In the genomic region with DNA sequence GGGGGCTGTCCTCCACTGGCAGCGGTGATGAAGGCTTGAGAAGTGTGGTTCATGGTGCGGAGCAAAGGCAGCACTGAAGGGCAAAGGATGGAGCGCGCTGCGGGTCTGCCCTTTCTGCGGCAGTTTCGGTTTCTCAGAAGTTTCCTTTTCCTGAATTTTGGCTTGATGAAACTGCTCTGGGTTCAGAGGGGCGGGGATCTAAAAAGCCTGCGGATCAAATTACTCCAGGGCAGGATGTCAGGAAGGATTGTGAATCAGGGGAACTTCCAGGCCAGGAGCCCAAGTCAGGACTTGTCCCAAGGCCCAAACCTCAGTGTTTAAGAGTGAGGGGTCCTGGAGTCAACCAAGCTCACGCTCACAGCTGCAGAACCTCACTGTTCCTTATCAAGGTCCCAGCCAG, we compare ENCODE assay signal across 8 mouse cellular contexts. TPM values are rescaled to one million over a fixed set of nuclear protein-coding genes. Genes with fewer than 3 reads are reported as not detected.
DNase-seq lines count a peak whose midpoint lies in the region; ATAC-seq lines count a peak whose summit lies in the region.

A gene (minus strand): TSS at position 178 of the 400 bp plus-strand sequence.

- no peaks in the 10 kb centered on the region for H3K27me3 ChIP-seq in intestine, embryonic 16.5 days (replicated peaks; ENCODE audit: control insufficient read depth, insufficient read depth, low read length)
- H3K27me3 ChIP-seq in neural tube, embryonic 14.5 days (ENCODE audit: control insufficient read depth, insufficient read depth, low read length) = no peaks in the 10 kb centered on the region

- peak within 1 kb of the TSS; percentile 51 for H3K4me3 ChIP-seq in intestine, embryonic 16.5 days (ENCODE audit: low read length)
- no peak within 1 kb of the TSS; the same call in 1 of the 2 replicates for H3K4me3 ChIP-seq in neural tube, embryonic 14.5 days (ENCODE audit: low read depth, low read length)

- peak within 1 kb of the TSS; percentile 74 for H3K27ac ChIP-seq in intestine, embryonic 16.5 days (ENCODE audit: low read length)
- H3K27ac ChIP-seq in neural tube, embryonic 14.5 days (ENCODE audit: low read depth, low read length) = no peak within 1 kb of the TSS

- whole genome bisulfite sequencing in intestine, embryonic 16.5 days = 19% methylated on average over 10 of the region's 10 CpGs
- WGBS in neural tube, embryonic 14.5 days = 41% methylated on average over 10 of the region's 10 CpGs

- peak within 1 kb of the TSS; percentile 30 for H3K4me2 ChIP-seq in intestine, embryonic 16.5 days (ENCODE audit: low read depth, low read length)
- H3K4me2 ChIP-seq in neural tube, embryonic 14.5 days (ENCODE audit: low read depth, low read length) = peak within 1 kb of the TSS; percentile 14; the same call in 1 of the 2 replicates

- no peaks in the 10 kb centered on the region for H3K36me3 ChIP-seq in intestine, embryonic 16.5 days (ENCODE audit: control insufficient read depth, insufficient read depth, low read length)
- no peaks in the 10 kb centered on the region for H3K36me3 ChIP-seq in neural tube, embryonic 14.5 days (ENCODE audit: control insufficient read depth, insufficient read depth, low read length)

- H3K9me3 ChIP-seq in intestine, embryonic 16.5 days (ENCODE audit: control insufficient read depth, low read length) = no peaks in the 10 kb centered on the region
- H3K9me3 ChIP-seq in neural tube, embryonic 14.5 days (ENCODE audit: control insufficient read depth, low read length) = no peaks in the 10 kb centered on the region

- peaks cover 19% of the 10 kb centered on the region for H3K4me1 ChIP-seq in intestine, embryonic 16.5 days (ENCODE audit: control insufficient read depth, insufficient read depth, low read length)
- no peaks in the 10 kb centered on the region for H3K4me1 ChIP-seq in neural tube, embryonic 14.5 days (ENCODE audit: control insufficient read depth, insufficient read depth, low read length)

- DNase-seq in layer of hippocampus, postnatal 10 days (ENCODE audit: low spot score in 2 of 2) = no peak
- no peak for DNase-seq in layer of hippocampus, postnatal 14 days (ENCODE audit: low spot score in 2 of 2)
- DNase-seq in embryo, embryonic 10 days (ENCODE audit: low spot score) = peak; percentile 58
- no peak for DNase-seq in gonadal fat pad, adult 2 months (ENCODE audit: low read depth)
- DNase-seq in lung, adult 18-20 months = peak; percentile 73 to 76
- no peak for DNase-seq in cerebellum, postnatal 25 days

- peak within 1 kb of the TSS; percentile 69 for H3K9ac ChIP-seq in intestine, embryonic 16.5 days (ENCODE audit: low read depth, low read length)
- no peak within 1 kb of the TSS for H3K9ac ChIP-seq in neural tube, embryonic 14.5 days (replicated peaks; ENCODE audit: low read depth, low read length)

- ATAC-seq in intestine, embryonic 16.5 days = peak; percentile 21
- ATAC-seq in neural tube, embryonic 14.5 days (ENCODE audit: low read depth) = no peak

RNA-seq across cellular contexts. Expression of the gene that starts here (rescaled TPM):
- 10 to 100 TPM; 13.0 TPM for total RNA-seq in layer of hippocampus, postnatal 10 days (2021)
- 10 to 100 TPM in 1 of 2 experiments, 1 to 10 TPM in 1; 6.9 to 13.0 TPM for total RNA-seq in layer of hippocampus, postnatal 14 days (2021)
- polyA plus RNA-seq in gonadal fat pad, adult 2 months (2012; rRNA removed) = 421 and 433 TPM in 2 replicates
- polyA plus RNA-seq in intestine, embryonic 16.5 days (2015; fragmentation: Nextera tagmentation; extraction: Ambion mirVana) = 255 and 269 TPM in 2 replicates
- polyA plus RNA-seq in neural tube, embryonic 14.5 days (2014; fragmentation: Nextera tagmentation; extraction: Ambion mirVana) = 19.3 and 34.1 TPM in 2 replicates

Comparison
In these comparisons a context has a peak if more than half of its experiments do, and no peak if none do; other contexts are left out.
1. DNase-seq: peak in embryo, embryonic 10 days (single experiment) and lung, adult 18-20 months (2 of 2); none in layer of hippocampus, postnatal 10 days (0 of 2), layer of hippocampus, postnatal 14 days (0 of 2), gonadal fat pad, adult 2 months (single experiment) and cerebellum, postnatal 25 days (0 of 2).